Mouse (Mus musculus): ENCODE measurements around the gene Sbds. TPM values are rescaled to one million over a fixed set of nuclear protein-coding genes. Genes with fewer than 3 reads are reported as not detected.

Gene Sbds
- polyA plus RNA-seq (2015; fragmentation: Nextera tagmentation; extraction: Ambion mirVana) = 56.2 and 56.7 TPM in 2 replicates

DNA sequence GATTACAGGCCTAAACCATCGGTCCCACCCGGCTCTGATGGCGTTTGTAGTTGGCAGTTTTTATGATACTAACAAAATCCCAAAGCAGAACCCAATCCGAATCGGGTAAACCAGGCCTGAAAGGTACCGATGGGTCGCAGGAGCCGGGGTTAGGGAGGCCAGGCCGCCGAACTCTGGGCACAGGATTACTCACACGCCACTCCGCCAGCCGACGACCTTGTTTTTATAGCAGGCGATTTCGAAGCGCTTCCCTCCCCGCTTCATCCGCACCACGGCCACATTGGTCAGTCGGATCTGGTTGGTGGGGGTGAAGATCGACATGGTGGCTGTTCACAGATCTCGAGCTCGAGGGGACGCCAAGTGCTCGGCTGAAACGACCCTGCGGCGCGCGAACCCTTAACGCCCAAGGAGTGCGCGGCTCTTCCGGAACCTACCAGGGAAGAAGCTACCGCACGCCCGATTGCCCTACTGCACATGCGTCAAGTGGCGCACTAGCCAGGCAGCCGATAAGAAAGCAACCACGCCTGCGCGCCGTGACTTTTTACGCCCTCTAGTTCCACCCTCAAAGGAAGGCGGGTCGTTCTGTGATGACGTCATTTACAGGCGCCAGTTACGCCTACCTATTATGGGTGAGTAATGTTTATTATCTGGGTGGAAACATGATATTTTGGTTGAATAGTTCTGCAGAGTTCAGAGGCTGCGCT, at the start of gene Sbds, which contains the start of gene Tyw1:
Sbds (minus strand) TSS at position 514 of the 704 bp plus-strand sequence.
Tyw1 (plus strand) TSS at position 603 of the 704 bp plus-strand sequence.
- H3K9ac ChIP-seq = peak within 1 kb of the TSS; percentile 72
- H3K9me3 ChIP-seq = no peaks in the 10 kb centered on the region
- H3K4me3 ChIP-seq = peak within 1 kb of the TSS; percentile 91
- peak within 1 kb of the TSS; percentile 90 for H3K27ac ChIP-seq (replicated peaks)
- peak; percentile 91 for ATAC-seq (ENCODE audit: low FRiP score, low read depth)
- WGBS = under 1% methylated on average over 52 of the region's 52 CpGs
- H3K4me2 ChIP-seq = peak within 1 kb of the TSS; percentile 76
- peaks cover 34% of the 10 kb centered on the region for H3K4me1 ChIP-seq (replicated peaks)
- H3K27me3 ChIP-seq = no peaks in the 10 kb centered on the region
- H3K36me3 ChIP-seq = peaks cover 24% of the 10 kb centered on the region

DNA sequence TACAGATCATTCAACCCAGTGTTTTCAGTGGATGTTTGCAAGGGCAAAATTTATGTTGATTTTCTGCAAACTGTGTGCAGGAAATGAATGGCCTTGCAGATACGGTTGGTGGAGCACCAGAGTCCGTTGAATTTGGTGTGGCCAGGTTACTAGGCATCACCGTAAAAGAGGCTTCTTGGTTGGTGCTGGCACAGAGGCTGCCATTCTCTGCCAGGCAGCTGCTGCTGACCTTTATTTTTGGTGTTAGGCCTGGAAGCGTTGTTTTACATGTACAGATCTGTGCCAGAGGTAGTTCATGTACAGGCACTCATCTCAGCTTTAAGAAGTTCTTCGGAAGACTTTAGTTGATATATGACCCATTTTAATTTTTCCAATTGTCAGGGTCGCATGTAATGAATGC, 48.3 kb upstream of the Sbds start:
- Histone ChIP-seq H3K4me3 (no peak overlapping the region), H3K36me3 (peaks cover 20% of the 10 kb centered on the region; the same call in 1 of the 2 replicates), H3K4me2 (no peak overlapping the region), H3K4me1 (replicated peaks) (0 out of 2 replicates have a peak, but pooled peaks cover 5% of the 10 kb centered on the region), H3K9ac (no peak overlapping the region), H3K27me3 (no peaks in the 10 kb centered on the region), H3K27ac (replicated peaks) (no peak overlapping the region), H3K9me3 (no peaks in the 10 kb centered on the region)
- no peak for ATAC-seq (ENCODE audit: low FRiP score, low read depth)
- WGBS = 90% methylated on average over 6 of the region's 6 CpGs

DNA sequence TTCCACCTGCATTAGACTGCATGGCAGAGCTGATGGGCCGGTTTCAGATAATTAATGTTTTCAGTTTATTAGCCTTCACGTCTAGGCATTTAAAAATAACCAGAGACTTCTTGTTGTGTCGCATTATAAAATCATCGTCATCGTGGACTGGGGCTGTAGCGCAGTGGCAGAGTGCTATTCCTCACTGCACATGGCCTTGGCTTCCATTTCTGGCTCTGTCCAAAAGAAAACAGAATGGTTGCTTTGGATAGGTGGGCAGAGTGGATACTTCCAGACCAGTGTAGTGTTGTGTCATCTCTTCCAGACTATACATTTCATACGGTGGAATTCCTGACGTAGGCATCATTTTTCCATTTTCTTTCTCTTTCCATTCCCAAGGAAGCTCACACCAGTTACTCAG, 44.2 kb upstream of the Sbds start:
- Histone ChIP-seq H3K9me3 (no peaks in the 10 kb centered on the region), H3K4me3 (no peak overlapping the region), H3K9ac (no peak overlapping the region), H3K4me1 (replicated peaks) (no peaks in the 10 kb centered on the region), H3K4me2 (no peak overlapping the region), H3K27me3 (no peaks in the 10 kb centered on the region), H3K36me3 (peaks cover 31% of the 10 kb centered on the region), H3K27ac (replicated peaks) (no peak overlapping the region)
- no peak for ATAC-seq (ENCODE audit: low FRiP score, low read depth)
- 89% methylated on average over 8 of the region's 8 CpGs for WGBS

DNA sequence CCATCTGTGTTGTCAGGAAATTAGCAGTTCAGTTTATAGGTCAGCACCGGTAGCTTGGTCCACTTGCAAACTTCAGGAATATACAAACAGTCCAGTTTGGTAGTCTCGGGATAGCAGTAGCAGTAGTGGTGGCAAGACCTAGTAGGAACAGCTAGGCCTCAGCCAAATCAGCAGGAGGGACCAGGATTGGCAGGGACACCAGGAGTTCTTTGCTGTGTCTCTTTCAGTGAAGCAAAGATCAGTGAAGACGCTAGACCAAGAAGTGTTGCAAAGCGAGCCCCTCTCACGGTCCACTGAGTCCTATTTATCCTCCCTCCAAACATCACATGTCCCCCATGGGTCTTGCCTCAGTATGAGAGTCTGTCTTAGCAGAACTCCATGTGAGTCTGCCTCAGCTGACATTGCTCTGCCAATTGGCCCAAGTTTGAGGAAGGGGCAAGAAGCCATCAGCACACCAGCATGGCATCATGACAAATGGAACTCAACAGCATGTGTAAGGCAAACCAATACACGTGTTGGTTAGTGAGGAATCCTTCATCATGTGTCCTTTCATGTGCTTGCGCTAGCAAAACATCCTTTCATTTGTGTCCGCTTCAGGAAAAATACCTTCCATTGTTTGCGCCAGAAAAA, 43.6 kb upstream of the Sbds start:
- 87% methylated on average over 9 of the region's 9 CpGs for WGBS
- Histone ChIP-seq H3K27me3 (no peaks in the 10 kb centered on the region), H3K4me2 (no peak overlapping the region), H3K4me3 (no peak overlapping the region), H3K9ac (no peak overlapping the region), H3K4me1 (replicated peaks) (no peaks in the 10 kb centered on the region), H3K36me3 (peaks cover 31% of the 10 kb centered on the region), H3K9me3 (no peaks in the 10 kb centered on the region), H3K27ac (replicated peaks) (no peak overlapping the region)
- no peak for ATAC-seq (ENCODE audit: low FRiP score, low read depth)

DNA sequence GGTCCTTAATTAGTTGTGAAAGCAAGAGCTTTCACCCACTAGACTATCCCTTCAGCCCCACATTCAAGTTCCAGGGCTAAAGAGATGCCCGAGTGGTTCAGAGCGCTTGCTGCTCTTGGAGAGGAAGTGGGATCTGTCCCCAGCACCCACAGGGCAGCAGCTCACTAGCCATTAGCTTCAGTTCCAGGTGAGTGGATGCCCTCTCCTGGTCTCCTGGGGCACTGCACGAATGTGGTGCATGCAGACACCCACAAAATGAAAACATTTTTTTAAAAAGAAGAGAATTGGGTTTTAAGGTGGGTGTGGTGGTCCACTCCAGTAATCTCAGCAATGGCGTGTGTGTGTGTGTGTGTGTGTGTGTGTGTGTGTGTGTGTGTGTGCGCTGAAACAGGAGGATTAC, 40.7 kb upstream of the Sbds start:
- H3K36me3 ChIP-seq = peaks cover 22% of the 10 kb centered on the region
- no peak overlapping the region for H3K4me3 ChIP-seq
- 82% methylated on average over 5 of the region's 5 CpGs for WGBS
- no peaks in the 10 kb centered on the region for H3K27me3 ChIP-seq
- H3K4me2 ChIP-seq = no peak overlapping the region
- H3K9me3 ChIP-seq = no peaks in the 10 kb centered on the region
- no peak overlapping the region for H3K27ac ChIP-seq (replicated peaks)
- no peak overlapping the region for H3K9ac ChIP-seq
- no peaks in the 10 kb centered on the region; the same call in 1 of the 2 replicates for H3K4me1 ChIP-seq (replicated peaks)
- no peak for ATAC-seq (ENCODE audit: low FRiP score, low read depth)

DNA sequence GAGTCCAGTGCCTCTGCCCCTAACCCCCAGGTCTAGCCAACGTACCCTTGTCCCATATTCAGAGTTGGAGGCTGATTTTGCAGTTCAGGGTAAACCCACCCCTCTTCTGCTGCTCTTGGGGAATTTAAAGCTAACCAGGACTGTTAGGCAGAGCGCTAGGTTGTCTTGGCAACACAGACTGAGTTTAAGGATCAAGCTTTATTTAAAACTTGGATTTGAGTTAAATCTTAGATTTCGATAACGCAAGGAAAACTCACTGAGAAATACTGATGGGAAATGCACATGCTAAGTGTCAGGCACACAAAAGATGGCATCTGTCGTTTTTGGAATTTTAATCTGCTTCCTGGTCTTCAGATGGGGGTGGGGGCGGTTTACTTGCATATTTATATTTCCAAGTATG, 39.3 kb upstream of the Sbds start:
- Histone ChIP-seq H3K9ac (no peak overlapping the region), H3K4me3 (no peak overlapping the region), H3K36me3 (peaks cover 21% of the 10 kb centered on the region), H3K27ac (replicated peaks) (no peak overlapping the region), H3K27me3 (no peaks in the 10 kb centered on the region), H3K4me2 (no peak overlapping the region), H3K4me1 (replicated peaks) (no peaks in the 10 kb centered on the region; the same call in 1 of the 2 replicates), H3K9me3 (no peaks in the 10 kb centered on the region)
- ATAC-seq (ENCODE audit: low FRiP score, low read depth) = no peak
- WGBS = 88% methylated on average over 6 of the region's 6 CpGs

DNA sequence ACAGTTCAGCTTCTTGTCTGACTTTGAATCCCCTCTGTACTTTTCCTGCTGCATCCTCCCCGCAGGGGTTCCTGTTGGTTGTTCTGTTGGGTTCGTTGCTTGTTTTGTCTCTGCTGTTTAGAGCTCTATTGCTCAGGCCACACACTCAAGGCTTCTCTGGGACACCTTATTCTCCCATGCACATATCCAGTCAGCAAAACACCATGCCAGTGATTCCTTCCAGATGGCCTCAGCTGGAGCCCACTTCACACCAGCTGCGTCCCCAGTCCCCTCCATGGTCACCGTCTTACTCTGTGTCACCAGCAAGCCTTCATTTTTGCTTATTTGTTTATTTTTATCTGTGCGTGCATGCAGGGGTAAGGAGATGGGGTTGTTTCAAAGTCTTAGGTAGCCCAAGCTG, 38.6 kb upstream of the Sbds start:
- no peak for ATAC-seq (ENCODE audit: low FRiP score, low read depth)
- H3K9ac ChIP-seq = no peak overlapping the region
- no peaks in the 10 kb centered on the region; the same call in 1 of the 2 replicates for H3K4me1 ChIP-seq (replicated peaks)
- no peak overlapping the region for H3K4me2 ChIP-seq
- WGBS = 69% methylated on average over 5 of the region's 5 CpGs
- H3K4me3 ChIP-seq = no peak overlapping the region
- H3K27me3 ChIP-seq = no peaks in the 10 kb centered on the region
- no peak overlapping the region for H3K27ac ChIP-seq (replicated peaks)
- peaks cover 28% of the 10 kb centered on the region for H3K36me3 ChIP-seq
- H3K9me3 ChIP-seq = no peaks in the 10 kb centered on the region

DNA sequence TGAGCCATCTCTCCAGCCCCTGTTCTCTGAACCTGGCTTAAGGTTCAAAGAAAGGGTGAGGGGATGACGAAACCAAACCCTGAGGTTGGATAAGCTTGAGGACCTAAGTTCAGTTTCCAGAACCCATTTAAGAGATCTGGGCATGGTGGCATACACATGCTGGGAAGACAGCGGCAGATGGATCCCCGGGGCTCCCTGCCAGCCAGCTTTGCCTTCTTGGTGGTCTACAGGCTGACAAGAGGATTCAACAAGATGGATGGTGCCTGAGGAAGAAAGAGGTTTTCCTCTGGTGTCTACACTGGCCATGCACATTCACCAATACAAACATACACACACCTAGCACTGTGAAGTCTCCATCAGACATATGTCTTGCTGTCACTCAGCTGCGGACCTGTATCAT, 37.6 kb upstream of the Sbds start:
- Histone ChIP-seq H3K4me1 (replicated peaks) (no peaks in the 10 kb centered on the region; the same call in 1 of the 2 replicates), H3K36me3 (peaks cover 28% of the 10 kb centered on the region), H3K27me3 (no peaks in the 10 kb centered on the region), H3K9me3 (no peaks in the 10 kb centered on the region), H3K27ac (replicated peaks) (no peak overlapping the region), H3K9ac (no peak overlapping the region), H3K4me2 (no peak overlapping the region), H3K4me3 (no peak overlapping the region)
- WGBS = 76% methylated on average over 4 of the region's 4 CpGs
- ATAC-seq (ENCODE audit: low FRiP score, low read depth) = no peak

DNA sequence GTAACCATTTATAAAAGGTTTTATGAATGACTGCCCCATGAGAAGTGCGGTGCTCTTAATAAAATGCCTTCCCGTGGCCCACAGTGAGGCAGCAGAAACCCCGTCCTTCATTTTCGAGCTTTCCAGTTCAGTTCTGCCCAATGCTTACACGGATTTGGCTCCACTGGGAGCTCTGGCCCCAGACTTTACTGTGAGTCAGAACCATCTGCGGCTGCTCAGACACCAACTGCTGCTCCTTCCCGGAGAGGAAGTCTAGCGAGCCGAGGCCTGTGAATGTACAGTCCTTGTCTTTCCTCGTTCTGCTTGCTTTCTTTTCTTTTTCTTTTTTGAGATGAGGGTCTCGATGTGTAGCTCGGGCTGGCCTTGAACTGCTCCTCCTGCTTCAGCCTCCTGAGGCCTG, 35.4 kb upstream of the Sbds start:
- ATAC-seq (ENCODE audit: low FRiP score, low read depth) = no peak
- Histone ChIP-seq H3K4me2 (no peak overlapping the region), H3K9ac (no peak overlapping the region), H3K4me3 (no peak overlapping the region), H3K36me3 (peaks cover 14% of the 10 kb centered on the region), H3K9me3 (no peaks in the 10 kb centered on the region), H3K27me3 (no peaks in the 10 kb centered on the region), H3K4me1 (replicated peaks) (no peaks in the 10 kb centered on the region; the same call in 1 of the 2 replicates), H3K27ac (replicated peaks) (no peak overlapping the region)
- 93% methylated on average over 12 of the region's 12 CpGs for WGBS

DNA sequence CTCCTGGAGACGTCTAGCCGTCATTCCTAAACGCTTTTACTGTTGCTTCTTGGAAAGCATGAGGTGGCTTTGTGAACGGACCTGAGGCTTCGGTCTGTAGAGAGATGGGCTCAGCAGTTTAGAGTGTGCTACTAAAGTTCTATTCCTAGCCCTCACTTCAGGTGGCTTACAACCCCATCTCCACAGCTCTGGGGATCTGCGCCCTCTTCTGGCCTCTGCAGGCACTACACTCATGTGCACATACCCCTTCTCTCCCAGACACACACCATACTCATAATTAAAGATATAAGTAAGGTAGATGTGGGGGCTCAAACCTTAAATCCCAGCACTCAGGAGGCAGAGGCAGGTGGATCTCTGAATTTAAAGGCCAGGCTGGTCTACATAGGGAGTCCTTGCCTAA, 34.9 kb upstream of the Sbds start:
- no peak for ATAC-seq (ENCODE audit: low FRiP score, low read depth)
- Histone ChIP-seq H3K4me3 (no peak overlapping the region), H3K9me3 (no peaks in the 10 kb centered on the region), H3K9ac (no peak overlapping the region), H3K4me1 (replicated peaks) (no peaks in the 10 kb centered on the region; the same call in 1 of the 2 replicates), H3K4me2 (no peak overlapping the region), H3K27me3 (no peaks in the 10 kb centered on the region), H3K27ac (replicated peaks) (no peak overlapping the region), H3K36me3 (peaks cover 14% of the 10 kb centered on the region)
- WGBS = 98% methylated on average over 6 of the region's 6 CpGs

DNA sequence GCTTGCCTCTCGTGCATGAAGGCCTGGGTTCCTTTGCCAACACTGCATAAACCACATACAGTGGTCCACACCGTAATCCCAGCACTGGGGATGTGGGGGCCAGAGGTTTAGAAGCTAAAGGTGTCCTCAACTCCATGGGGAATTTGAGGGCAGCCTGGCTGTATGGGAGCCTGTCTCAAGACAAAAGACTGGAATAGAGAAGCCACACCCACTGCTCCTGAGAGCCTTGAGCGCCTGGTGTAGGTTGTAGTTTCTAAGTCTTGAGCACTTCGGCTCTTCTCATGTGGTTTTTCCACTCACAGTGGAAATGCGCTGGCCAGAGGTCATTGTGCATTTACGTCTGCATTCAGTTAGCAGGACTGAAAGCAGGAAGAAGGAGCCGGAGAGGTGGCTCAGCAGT, 32.8 kb upstream of the Sbds start:
- 96% methylated on average over 7 of the region's 7 CpGs for WGBS
- Histone ChIP-seq H3K4me2 (no peak overlapping the region), H3K4me3 (no peak overlapping the region), H3K36me3 (peaks cover 21% of the 10 kb centered on the region), H3K9me3 (no peaks in the 10 kb centered on the region), H3K9ac (no peak overlapping the region), H3K27ac (replicated peaks) (no peak overlapping the region), H3K4me1 (replicated peaks) (no peaks in the 10 kb centered on the region; the same call in 1 of the 2 replicates), H3K27me3 (no peaks in the 10 kb centered on the region)
- no peak for ATAC-seq (ENCODE audit: low FRiP score, low read depth)

DNA sequence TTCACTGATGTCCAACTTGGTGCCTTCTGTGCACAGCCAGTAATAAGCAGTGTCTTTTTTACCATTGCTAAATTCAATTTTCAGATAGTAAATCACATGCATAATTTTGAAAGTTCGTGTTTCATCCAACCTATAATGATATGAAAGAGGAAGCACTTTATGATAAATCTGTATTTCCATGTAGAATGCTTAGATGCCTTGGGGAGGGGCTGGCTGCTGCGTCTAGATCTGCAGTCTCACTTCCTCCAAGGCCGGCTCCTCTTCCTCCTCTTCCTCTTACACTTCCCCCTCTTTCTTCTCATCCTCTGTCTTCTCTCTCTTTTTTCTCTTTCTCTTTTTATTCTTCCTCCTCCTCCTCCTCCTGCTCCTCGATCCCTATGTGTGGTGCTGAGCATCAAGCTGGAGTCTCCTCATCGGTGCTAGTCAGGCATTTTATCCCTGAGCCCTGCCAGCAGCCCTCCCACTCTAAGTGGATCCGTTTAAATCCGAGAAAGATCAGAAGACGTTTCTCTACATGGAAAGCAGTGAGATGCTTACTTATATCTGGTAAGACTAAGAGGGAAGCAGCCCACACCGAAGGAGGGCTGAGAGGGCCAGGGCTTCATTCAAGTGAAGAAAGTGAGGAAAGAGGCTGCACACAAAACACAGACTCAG, 27.9 kb upstream of the Sbds start:
- ATAC-seq (ENCODE audit: low FRiP score, low read depth) = no peak
- Histone ChIP-seq H3K27me3 (no peaks in the 10 kb centered on the region), H3K36me3 (peaks cover 28% of the 10 kb centered on the region), H3K9me3 (no peaks in the 10 kb centered on the region), H3K4me1 (replicated peaks) (no peaks in the 10 kb centered on the region), H3K4me2 (no peak overlapping the region), H3K27ac (replicated peaks) (no peak overlapping the region), H3K9ac (no peak overlapping the region), H3K4me3 (no peak overlapping the region)
- 97% methylated on average over 9 of the region's 9 CpGs for WGBS

All from hindbrain, embryonic 15.5 days (tissue).